8 mouse cellular contexts compared by ENCODE assay signal in the genomic region with DNA sequence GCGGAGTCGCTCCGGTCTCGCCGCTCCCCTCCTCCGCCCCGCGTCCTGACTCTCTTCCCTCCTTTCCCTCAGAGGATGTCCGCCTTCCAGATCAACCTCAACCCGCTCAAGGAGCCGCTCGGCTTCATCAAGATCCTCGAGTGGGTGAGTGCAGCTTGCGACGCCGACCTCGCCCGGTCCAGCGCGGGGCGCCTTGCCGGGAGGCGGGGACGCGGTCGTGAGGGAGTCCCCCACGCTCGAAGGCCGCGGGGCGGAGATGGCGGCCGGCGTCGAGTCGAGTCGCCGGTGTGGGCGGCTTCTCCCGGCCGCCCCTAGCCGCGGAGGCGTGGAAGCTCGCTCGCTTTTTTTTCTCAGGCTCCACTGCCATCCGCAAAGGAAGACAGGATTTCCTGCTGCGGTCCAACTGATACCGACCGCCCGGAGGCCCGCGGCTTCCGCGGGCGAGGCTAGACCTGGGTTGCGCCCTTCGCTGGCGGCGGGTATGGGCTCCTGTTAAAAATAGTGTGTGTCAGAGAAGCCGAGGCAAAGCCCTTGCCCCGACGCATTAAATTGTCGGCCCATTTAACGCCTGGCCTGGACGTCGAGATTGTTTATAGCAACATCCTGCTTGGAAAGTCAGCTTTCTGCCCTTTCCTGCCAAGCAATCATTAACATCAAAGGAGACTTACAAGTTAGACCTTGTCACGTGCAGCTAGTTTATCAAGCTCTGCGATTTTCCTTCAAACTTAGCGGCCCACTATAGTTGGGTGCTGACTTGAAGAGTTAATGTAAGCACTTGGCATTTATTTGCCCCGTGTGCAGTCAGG. TPM values are rescaled to one million over a fixed set of nuclear protein-coding genes. Genes with fewer than 3 reads are reported as not detected.
DNase-seq lines count a peak whose midpoint lies in the region; ATAC-seq lines count a peak whose summit lies in the region.

No protein-coding gene starts in this region.

- WGBS in neural tube, embryonic 11.5 days = under 1% methylated on average over 64 of the region's 71 CpGs
- WGBS in forebrain, embryonic 11.5 days = under 1% methylated on average over 64 of the region's 71 CpGs
- WGBS in intestine, embryonic 15.5 days = under 1% methylated on average over 71 of the region's 71 CpGs

- H3K9ac ChIP-seq in neural tube, embryonic 11.5 days (ENCODE audit: low read length) = peak overlapping the region; percentile 83
- peak overlapping the region; percentile 82 for H3K9ac ChIP-seq in forebrain, embryonic 11.5 days (ENCODE audit: low read length)
- peak overlapping the region; percentile 93 for H3K9ac ChIP-seq in intestine, embryonic 15.5 days

- H3K4me2 ChIP-seq in neural tube, embryonic 11.5 days (ENCODE audit: low read depth) = peak overlapping the region; percentile 75
- peak overlapping the region; percentile 88 for H3K4me2 ChIP-seq in forebrain, embryonic 11.5 days (ENCODE audit: low read depth, low read length, severe bottlenecking)
- peak overlapping the region; percentile 61 for H3K4me2 ChIP-seq in intestine, embryonic 15.5 days (replicated peaks)

- no peaks in the 10 kb centered on the region for H3K36me3 ChIP-seq in neural tube, embryonic 11.5 days (ENCODE audit: control insufficient read depth, insufficient read depth, low read length)
- H3K36me3 ChIP-seq in forebrain, embryonic 11.5 days (ENCODE audit: control insufficient read depth, insufficient read depth, low read length) = no peaks in the 10 kb centered on the region
- H3K36me3 ChIP-seq in intestine, embryonic 15.5 days = no peaks in the 10 kb centered on the region
- H3K36me3 ChIP-seq in megakaryocyte, embryonic 14.5 days (replicated peaks; ENCODE audit: low read length) = peaks cover 4% of the 10 kb centered on the region

- no peak; the same call in 1 of the 2 replicates for ATAC-seq in neural tube, embryonic 11.5 days (ENCODE audit: insufficient read depth, low FRiP score, low TSS enrichment)
- ATAC-seq in activated CD4-positive, CD25-positive, alpha-beta regulatory T cell, adult 4 months = peak; percentile 70
- ATAC-seq in forebrain, embryonic 11.5 days (replicated peaks; ENCODE audit: low FRiP score) = peak; percentile 78
- ATAC-seq in intestine, embryonic 15.5 days = peak; percentile 79

- peak; percentile 13 for DNase-seq in neural tube, embryonic 11.5 days (ENCODE audit: low spot score)
- no peak for DNase-seq in neural tube, embryonic 10.5 days (ENCODE audit: extremely low spot score, low spot score)
- no peak for DNase-seq in forebrain, embryonic 11.5 days (ENCODE audit: low spot score)
- peak; percentile 61 to 72 for DNase-seq in thymus, postnatal 10 days (ENCODE audit: low spot score in 2 of 2)
- DNase-seq in testis, postnatal 10 days (ENCODE audit: low spot score) = no peak

- H3K4me3 ChIP-seq in neural tube, embryonic 11.5 days (ENCODE audit: low read depth, low read length) = peak overlapping the region; percentile 77
- H3K4me3 ChIP-seq in forebrain, embryonic 11.5 days (ENCODE audit: low read depth, low read length) = peak overlapping the region; percentile 70
- H3K4me3 ChIP-seq in intestine, embryonic 15.5 days (replicated peaks) = peak overlapping the region; percentile 83
- peak overlapping the region; percentile 98 for H3K4me3 ChIP-seq in megakaryocyte, embryonic 14.5 days (replicated peaks)

- H3K27ac ChIP-seq in neural tube, embryonic 11.5 days (ENCODE audit: low read depth, low read length) = peak overlapping the region; percentile 92
- H3K27ac ChIP-seq in forebrain, embryonic 11.5 days (ENCODE audit: low read depth, low read length) = peak overlapping the region; percentile 87
- peak overlapping the region; percentile 100 for H3K27ac ChIP-seq in intestine, embryonic 15.5 days

- peaks cover 6% of the 10 kb centered on the region; the same call in 1 of the 2 replicates for H3K4me1 ChIP-seq in neural tube, embryonic 11.5 days (ENCODE audit: control insufficient read depth, insufficient read depth, low read length)
- H3K4me1 ChIP-seq in forebrain, embryonic 11.5 days (replicated peaks; ENCODE audit: control insufficient read depth, insufficient read depth, low read length) = no peaks in the 10 kb centered on the region
- peaks cover 10% of the 10 kb centered on the region for H3K4me1 ChIP-seq in intestine, embryonic 15.5 days (replicated peaks)
- H3K4me1 ChIP-seq in megakaryocyte, embryonic 14.5 days = peaks cover 50% of the 10 kb centered on the region

- no peaks in the 10 kb centered on the region for H3K27me3 ChIP-seq in neural tube, embryonic 11.5 days (ENCODE audit: control insufficient read depth, insufficient read depth, low read length)
- H3K27me3 ChIP-seq in forebrain, embryonic 11.5 days (ENCODE audit: control insufficient read depth, insufficient read depth, low read length) = no peaks in the 10 kb centered on the region
- H3K27me3 ChIP-seq in intestine, embryonic 15.5 days (replicated peaks) = no peaks in the 10 kb centered on the region
- H3K27me3 ChIP-seq in megakaryocyte, embryonic 14.5 days (replicated peaks) = no peaks in the 10 kb centered on the region

- no peaks in the 10 kb centered on the region for H3K9me3 ChIP-seq in neural tube, embryonic 11.5 days (ENCODE audit: control insufficient read depth, low read length)
- no peaks in the 10 kb centered on the region for H3K9me3 ChIP-seq in forebrain, embryonic 11.5 days (ENCODE audit: control insufficient read depth, low read length)
- no peaks in the 10 kb centered on the region for H3K9me3 ChIP-seq in intestine, embryonic 15.5 days
- no peaks in the 10 kb centered on the region for H3K9me3 ChIP-seq in megakaryocyte, embryonic 14.5 days

RNA-seq across cellular contexts. Expression of gene Sypl, which starts 0.7 kb away (rescaled TPM):
- 54.0 and 58.6 TPM in 2 replicates for polyA plus RNA-seq in neural tube, embryonic 11.5 days (2014; fragmentation: Nextera tagmentation; extraction: Ambion mirVana)
- polyA plus RNA-seq in activated CD4-positive, CD25-positive, alpha-beta regulatory T cell, adult 4 months (2017; shearing (Covaris generic)) = 100 to 1,000 TPM; 102 TPM
- 49.4 and 53.3 TPM in 2 replicates for polyA plus RNA-seq in forebrain, embryonic 11.5 days (2014; fragmentation: Nextera tagmentation; extraction: Ambion mirVana)
- polyA plus RNA-seq in intestine, embryonic 15.5 days (2015; fragmentation: Nextera tagmentation; extraction: Ambion mirVana) = 157 and 159 TPM in 2 replicates
- 5.0 and 7.1 TPM in 2 replicates for polyA plus RNA-seq in megakaryocyte, embryonic 14.5 days (2012; ENCODE audit: insufficient read depth, low replicate concordance)

Comparison
In these comparisons a context has a peak if more than half of its experiments do, and no peak if none do; other contexts are left out.
1. DNase-seq: peak in neural tube, embryonic 11.5 days (single experiment) and thymus, postnatal 10 days (2 of 2); none in neural tube, embryonic 10.5 days (single experiment), forebrain, embryonic 11.5 days (single experiment) and testis, postnatal 10 days (single experiment).
2. Peak in every context shown above with its lines, with median percentiles within 50 percentile points of each other: H3K27ac ChIP-seq, H3K4me2 ChIP-seq, H3K4me3 ChIP-seq and H3K9ac ChIP-seq.